Mouse (Mus musculus) kidney, adult 9 months (tissue): ENCODE results near the gene Fkbpl.
A peak's percentile ranks its signal among the peaks of the same experiment; 100 is the strongest.

Experiments used
- DNase-seq: peaks from one replicate; pipeline ENCODE4 v3.0.0; 2022

Gene Fkbpl

DNA sequence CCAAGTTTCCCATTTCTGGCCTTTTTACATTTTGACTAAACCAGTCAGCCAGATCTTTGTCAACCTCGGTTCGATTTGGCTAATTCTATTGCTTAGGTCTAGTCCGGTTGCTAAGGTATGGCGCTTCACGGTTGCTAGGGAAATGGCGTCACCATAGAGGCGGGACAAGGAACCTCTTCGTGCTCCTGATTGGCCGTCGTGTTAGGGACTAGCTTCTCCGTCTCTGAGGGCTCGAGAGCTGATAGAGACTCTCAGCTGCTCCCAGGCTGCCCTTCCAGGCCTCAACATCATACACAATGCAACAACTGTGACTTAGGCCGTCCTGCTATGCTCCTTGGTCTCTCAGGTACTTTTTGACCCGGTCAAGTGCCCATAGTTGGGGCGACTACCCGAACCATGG, at the start of gene Fkbpl:
Fkbpl (plus strand) TSS at position 157 of the 400 bp plus-strand sequence.
- DNase-seq, result peak; percentile 99

- DNase-seq, result no peak
These were observed 48.5 kb upstream of the Fkbpl start for GRCm38 (mm10) chr17:34596098-34596497.

DNA sequence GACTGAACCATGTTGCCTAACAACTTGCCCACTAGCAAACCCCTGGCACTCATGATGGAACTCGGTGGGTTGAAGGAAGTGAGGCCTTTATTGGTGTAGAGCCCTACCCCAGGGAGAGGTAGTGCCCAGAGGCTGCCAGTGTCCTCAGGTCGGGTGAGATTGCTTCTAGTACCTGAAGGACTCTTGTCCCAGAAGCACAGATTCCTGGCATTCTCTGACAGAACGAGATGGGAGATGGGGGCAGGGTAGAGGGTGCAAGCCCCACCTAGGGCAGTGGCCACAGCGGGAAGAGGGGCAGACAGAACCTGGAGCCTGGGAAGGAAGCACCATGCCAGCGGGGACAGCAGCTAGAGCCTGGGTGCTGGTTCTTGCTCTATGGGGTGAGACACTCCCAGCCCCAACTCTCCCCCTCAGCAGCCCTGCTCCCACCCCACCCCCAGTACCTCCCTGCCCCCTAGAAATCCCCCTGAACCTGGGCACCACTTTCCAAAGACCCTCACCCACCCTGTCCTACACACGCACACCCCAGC, 46.9 kb upstream of the Fkbpl start, which contains the start of gene Ager:
Ager (plus strand) TSS at position 297 of the 530 bp plus-strand sequence.
- no peak for DNase-seq

GRCm38 (mm10) chr17:34599891-34600290, 44.7 kb upstream of the Fkbpl start:
- DNase-seq, result no peak

DNA sequence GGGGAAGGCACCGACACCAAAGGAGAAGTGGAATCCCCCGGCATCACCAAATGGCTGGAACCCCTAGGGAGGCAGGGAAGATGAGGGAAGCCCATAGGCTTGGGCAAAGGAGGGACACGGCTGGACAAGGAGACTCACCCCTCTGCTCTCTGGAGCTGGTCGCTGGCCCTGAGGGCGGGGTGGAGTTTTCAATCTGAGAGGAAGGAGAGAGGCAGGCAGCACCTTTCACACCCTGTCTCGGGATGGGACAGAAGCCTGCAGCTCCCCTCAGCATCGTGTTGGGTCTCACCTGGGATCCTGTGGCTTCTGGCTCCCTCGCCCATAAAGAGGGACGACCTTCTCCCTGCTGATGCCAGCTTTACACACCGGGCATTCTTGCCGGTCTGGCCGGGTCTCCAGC, 42.8 kb upstream of the Fkbpl start:
- no peak for DNase-seq

DNA sequence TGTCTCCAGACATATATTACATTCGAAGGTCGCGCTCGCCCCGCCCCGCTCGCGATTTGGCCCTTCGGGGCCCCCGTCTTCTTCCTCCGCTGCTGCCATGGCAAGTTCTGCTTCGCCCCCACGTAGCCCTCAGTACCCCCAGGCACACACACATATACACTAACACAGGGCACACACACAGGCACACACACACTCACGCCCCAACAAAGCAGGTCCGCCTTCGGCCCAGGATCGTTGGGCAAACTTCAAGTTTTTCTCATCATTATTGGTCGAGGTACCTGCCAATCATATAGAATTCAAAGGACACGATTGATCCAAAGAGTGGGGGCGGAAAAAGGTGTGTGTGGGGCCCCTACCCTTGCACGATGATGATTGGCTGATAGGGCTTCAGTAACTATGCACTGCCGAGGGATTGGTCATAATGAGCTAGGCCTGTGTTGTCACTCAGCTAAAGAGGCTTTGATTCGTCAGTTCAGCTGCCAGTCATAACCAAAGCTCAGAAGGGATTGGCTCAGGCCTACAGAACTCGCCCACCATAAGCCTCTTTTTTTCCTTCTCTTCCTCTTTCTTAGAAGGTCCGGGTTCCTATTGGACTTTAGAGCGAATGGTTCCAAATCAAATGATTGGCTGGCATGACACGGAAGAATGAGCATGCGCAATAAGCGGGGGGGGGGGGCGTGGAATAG, 41.0 kb upstream of the Fkbpl start, which contains the start of gene Rnf5:
Rnf5 (minus strand) TSS at position 316 of the 686 bp plus-strand sequence.
- peak; percentile 100 for DNase-seq

DNA sequence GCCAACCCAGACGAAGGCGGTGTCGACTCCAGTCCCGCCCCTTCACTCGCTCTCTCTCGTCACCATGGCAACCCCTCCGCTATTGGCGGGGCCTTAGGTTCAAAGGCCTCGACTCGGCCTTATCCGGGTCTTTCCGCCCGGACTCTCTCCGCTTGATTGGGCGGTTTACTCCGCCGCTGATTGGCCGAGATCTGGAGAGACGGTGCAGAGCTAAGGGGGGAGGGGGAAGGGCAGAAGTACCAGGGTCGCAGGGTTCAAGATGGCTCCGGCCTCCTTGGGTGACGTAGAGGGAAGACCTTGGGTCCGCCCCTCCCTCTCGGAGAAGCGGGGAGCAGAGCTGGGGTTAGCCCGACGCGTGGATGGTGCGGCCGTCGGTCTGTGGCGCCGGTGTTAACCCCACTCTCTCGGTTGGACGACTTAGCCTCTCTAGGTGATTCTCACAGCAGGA, 40.5 kb upstream of the Fkbpl start, which contains the start of gene Agpat1:
Agpat1 (plus strand) TSS at position 202 of the 448 bp plus-strand sequence.
- peak; percentile 99 for DNase-seq

GRCm38 (mm10) chr17:34604511-34605237, 39.9 kb upstream of the Fkbpl start:
- peak; percentile 94 for DNase-seq

- DNase-seq, result peak; percentile 98
These were observed 39.0 kb upstream of the Fkbpl start for GRCm38 (mm10) chr17:34605609-34606008.

DNA sequence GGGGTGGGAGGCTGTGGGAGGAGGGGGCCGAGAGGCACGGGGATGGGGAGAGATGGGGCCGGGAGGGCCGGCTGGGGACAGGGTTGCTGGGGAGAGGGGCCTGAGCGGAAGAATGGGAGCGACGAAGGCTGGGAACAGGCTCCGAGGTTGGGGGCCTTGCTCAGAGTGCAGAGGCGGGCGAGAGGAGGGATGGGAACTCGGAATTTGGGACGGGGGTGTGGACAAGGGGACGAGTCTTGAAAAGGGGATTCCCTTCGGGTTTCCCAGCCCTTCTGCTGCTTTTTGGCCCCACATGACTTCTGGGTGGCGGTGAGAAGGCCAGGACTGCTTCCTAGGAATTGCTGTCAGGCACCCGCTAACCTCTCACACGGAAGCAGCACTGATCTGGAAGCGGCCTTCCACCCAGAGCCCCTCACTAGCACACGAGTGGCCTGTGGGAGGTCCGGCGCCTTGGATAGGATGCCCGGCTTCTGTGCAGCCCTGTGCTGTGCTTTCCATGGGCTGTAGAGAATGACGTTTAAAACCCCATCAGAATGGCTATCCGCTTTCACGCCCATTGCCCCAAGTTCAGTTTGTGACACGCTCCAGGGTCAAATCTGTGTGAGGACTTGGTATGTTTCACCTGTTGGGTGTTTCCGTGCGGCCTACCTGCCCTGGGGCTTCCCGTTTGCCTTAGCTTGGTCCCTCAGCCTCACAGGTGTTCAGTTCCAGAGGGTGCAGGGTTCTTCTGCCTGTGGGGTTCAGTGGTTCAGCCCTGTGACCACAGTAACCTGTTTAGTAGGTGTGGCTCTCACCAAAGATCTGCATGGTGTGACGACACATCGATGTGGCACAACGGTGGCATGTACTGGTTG, 38.2 kb upstream of the Fkbpl start:
- DNase-seq, result no peak

DNA sequence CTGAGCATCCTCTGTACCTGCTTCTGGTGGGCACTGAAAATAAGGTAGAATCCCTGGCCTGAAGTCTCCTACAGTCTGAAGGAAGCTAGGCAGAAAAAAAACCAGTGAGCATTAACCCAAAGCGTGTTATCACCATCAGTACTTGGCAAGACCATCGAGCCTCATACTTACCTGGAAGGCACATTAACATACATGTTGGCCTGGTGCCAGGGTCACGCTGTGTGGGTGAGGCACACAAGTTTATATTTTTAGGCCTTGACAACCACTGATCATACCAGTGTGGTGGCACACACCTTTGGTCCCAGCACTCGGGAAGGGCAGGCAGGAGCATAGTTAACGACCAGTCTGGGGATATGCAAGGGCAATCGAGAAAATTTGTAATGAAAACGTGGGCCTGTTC, 36.6 kb upstream of the Fkbpl start:
- no peak for DNase-seq

DNA sequence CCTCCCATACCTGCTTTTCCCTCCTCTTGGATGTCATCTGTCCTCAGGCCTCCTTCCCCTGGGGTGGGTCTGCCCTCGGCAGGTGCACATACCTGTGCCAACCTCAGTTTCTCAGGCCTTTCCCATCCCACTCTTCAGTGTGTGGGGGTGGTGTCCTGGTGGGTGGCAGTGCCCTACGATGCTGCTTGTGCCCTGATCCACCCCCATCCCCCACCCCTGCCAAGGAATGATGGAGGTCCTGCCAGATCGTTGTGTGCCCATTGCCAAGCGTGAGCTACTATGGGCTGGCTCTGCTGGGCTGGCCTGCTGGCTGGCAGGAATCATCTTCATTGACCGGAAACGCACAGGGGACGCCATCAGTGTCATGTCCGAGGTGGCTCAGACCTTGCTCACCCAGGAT, 33.5 kb upstream of the Fkbpl start:
- DNase-seq, result no peak

GRCm38 (mm10) chr17:34613054-34613645, 31.4 kb upstream of the Fkbpl start:
- DNase-seq, result no peak

- no peak for DNase-seq
These were observed 30.7 kb upstream of the Fkbpl start for GRCm38 (mm10) chr17:34613830-34614229.

DNA sequence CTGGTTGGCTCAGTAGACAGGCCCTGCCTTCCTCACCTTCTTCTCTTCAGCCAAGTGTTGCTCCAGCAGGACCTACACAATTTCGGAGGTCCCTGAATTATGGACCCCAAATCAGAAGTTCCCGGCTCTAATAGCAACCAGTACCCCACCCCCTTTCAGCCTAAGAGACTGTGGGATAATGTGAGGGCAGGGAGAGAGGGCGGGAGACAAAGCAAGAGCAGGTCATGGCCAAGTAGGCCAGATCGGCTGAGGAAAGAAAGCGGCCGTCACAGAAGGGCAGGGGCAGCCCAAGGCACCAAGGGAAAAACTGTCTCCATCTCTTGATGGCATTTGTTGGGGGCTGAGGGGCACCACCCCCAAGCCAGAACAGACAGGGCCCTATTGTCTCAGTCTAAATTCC, 28.7 kb upstream of the Fkbpl start, which contains the start of gene Egfl8:
Egfl8 (minus strand) TSS at position 101 of the 400 bp plus-strand sequence.
- no peak for DNase-seq

DNA sequence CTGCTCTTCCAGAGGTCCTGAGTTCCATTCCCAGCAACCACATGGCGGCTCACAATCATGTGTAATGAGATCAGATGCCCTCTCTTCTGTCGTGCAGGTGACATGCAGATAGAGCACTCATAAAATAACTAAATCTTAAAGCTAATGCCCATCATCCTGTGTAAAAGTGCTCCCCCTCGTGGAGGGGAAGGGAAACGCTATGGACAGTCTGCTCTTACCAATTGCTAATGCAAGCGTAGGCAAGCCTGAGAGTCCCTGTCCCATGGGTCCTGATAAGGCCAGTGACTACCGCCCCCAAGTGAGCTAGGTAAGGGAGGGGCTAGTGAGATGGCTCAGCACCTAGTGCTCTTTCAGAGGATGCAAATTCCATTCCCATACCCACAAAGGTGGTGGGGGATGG, 25.6 kb upstream of the Fkbpl start:
- DNase-seq, result peak; percentile 84

- DNase-seq, result no peak
These were observed 23.6 kb upstream of the Fkbpl start for GRCm38 (mm10) chr17:34621006-34621405.

GRCm38 (mm10) chr17:34623161-34623560, 21.4 kb upstream of the Fkbpl start:
- no peak for DNase-seq

GRCm38 (mm10) chr17:34624981-34625380, 19.6 kb upstream of the Fkbpl start:
- DNase-seq, result peak; percentile 82

DNA sequence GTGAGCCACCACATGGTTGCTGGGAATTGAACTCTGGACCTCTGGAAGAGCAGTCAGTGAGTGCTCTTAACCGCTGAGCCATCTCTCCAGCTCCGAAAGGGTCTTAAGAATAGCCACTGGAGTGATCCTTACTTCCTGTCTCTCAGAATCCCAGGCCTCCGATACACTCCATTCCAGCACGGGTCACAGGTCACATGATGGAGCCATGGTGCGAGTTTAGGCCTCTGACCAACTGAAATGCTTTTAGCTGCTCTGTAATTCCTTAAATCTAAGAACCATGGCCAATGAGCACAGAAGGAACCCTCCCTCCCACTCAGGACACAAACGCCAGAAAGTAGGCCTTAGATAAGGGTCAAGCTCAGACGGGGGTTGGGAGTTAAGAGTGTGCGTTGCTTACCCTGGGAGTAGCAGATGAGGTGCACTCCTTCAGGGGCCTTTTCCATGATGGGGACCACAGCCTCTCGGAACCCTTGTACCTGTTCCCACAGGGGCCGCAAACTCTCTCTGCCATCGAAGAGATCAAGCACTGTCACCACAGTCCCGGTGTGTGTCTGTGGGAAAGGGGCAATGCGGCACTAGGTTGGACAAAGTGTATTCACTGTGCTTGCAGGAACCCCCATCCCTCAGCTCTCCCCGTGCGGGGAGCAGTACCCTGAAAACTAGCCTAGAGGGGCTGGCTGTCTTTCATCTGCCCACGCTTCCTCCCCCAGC, 18.3 kb upstream of the Fkbpl start:
- DNase-seq, result peak; percentile 67

DNA sequence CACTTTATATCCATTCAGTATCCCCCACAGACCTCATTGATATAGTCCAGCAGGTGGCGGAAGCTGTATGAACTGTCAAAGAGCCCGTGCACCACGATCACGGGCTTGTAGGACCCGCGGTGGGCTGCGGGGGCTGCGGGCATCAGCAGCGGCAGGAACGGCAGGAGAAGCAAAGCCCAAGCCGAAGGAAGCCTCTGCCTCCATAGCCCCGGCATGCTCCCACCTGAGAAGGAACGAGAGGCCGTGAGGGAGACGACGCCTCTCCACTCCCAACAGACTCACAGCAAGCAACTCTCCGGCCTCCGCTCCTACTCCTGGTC, 17.8 kb upstream of the Fkbpl start:
- peak; percentile 60 for DNase-seq
